Mouse (Mus musculus) lung, postnatal 0 days (tissue): ENCODE measurements around the gene Tsen2. TPM values are rescaled to one million over a fixed set of nuclear protein-coding genes. Genes with fewer than 3 reads are reported as not detected.

Experiments used
- ATAC-seq: fragments of 200-750 bp; cut with Nextera tagmentation; 2 replicates; pipeline ENCODE4 v1.8.0; 2017; ENCODE audit warnings: moderate library complexity
- DNase-seq: peaks from one replicate; pipeline ENCODE4 v3.0.0-alpha.2; 2016; ENCODE audit warnings: low spot score
- H3K27ac ChIP-seq: fragments of 300-500 bp; sonication (generic); 2 replicates; pipeline ENCODE4 v1.5.1; 2014; ENCODE audit warnings: antibody characterized with exemption, mild to moderate bottlenecking, low read length, mixed read lengths
- H3K27me3 ChIP-seq: fragments of 300-500 bp; sonication (generic); replicated peaks from 2 replicates; pipeline ENCODE4 v1.6.1; 2014; ENCODE audit warnings: low read length, mixed read lengths; ENCODE audit not compliant: insufficient read depth
- H3K36me3 ChIP-seq: fragments of 300-500 bp; sonication (generic); 2 replicates; pipeline ENCODE4 v1.6.1; 2014; ENCODE audit warnings: low read length, mixed read lengths; ENCODE audit not compliant: insufficient read depth
- H3K4me1 ChIP-seq: fragments of 300-500 bp; sonication (generic); 2 replicates; pipeline ENCODE4 v1.6.1; 2014; ENCODE audit warnings: antibody characterized with exemption, low read depth, low read length, mixed read lengths; ENCODE audit not compliant: insufficient read depth
- H3K4me2 ChIP-seq: fragments of 300-500 bp; sonication (generic); replicated peaks from 2 replicates; pipeline ENCODE4 v1.6.1; 2014; ENCODE audit warnings: low read depth, mild to moderate bottlenecking, low read length, moderate library complexity, mixed read lengths
- H3K4me3 ChIP-seq: fragments of 300-500 bp; sonication (generic); 2 replicates; pipeline ENCODE4 v1.5.1; 2014; ENCODE audit warnings: low read depth, low read length
- H3K9ac ChIP-seq: fragments of 300-500 bp; sonication (generic); replicated peaks from 2 replicates; pipeline ENCODE4 v1.6.1; 2014; ENCODE audit warnings: low read depth, mild to moderate bottlenecking
- H3K9me3 ChIP-seq: fragments of 300-500 bp; sonication (generic); 2 replicates; pipeline ENCODE4 v1.6.1; 2016; ENCODE audit warnings: low read length, mixed read lengths
- CTCF ChIP-seq: IDR thresholded peaks from 2 replicates; pipeline ENCODE4 v1.5.1; 2016; ENCODE audit warnings: antibody characterized with exemption, mild to moderate bottlenecking
- EP300 ChIP-seq: IDR thresholded peaks from 2 replicates; pipeline ENCODE4 v1.6.1; 2016; ENCODE audit warnings: antibody characterized with exemption, mild to moderate bottlenecking, control low read depth
- WGBS: fragments of 180-500 bp; shearing (Covaris S2); extraction: QIAGEN DNeasy Blood & Tissue Kit; methylation state at CpG from one replicate; pipeline ENCODE4 v1.1.7; 2014; 5-methylcytosine and 5-hydroxymethylcytosine counted together
- polyA plus RNA-seq: library from polyadenylated mRNA; unstranded; fragments of >200 nt; fragmentation: Nextera tagmentation; extraction: Ambion mirVana; gene quantifications from 2 replicates; pipeline ENCODE4 v1.2.1, GENCODE M21; 2015

Gene Tsen2
- 8.7 and 9.6 TPM in 2 replicates for polyA plus RNA-seq

DNA sequence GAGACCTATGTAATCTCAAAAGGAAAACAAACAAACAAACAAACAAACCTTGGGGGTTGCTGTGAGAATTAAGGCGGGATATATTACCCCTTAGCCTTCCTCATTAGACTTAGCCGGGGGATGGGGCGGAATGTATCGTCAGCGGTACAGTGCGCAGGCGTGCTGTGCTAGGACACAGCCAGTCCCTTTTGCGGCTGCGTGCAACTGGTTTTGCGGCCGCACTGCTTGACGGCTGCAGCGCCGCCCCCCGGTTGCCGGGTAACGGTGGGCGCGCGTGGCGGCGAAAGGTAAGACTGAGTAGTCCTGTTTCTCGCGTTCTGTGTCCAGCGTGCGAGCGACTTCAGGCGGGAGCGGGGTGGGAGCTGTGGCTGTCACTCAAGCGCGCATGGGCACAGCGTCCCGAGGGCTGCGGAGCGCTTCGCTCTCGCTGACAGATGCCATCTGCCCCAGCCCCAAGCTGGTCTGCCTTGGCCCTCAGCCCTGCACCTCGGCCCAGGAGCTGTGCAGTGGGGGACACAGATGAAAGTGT is at the start of gene Tsen2:
Gene Tsen2, plus strand, starts transcription at position 223 of the 529 bp plus-strand sequence.
- H3K9me3 ChIP-seq: no peaks in the 10 kb centered on the region
- peak; percentile 95 for ATAC-seq
- DNase-seq: peak; percentile 97
- no peaks in the 10 kb centered on the region for H3K4me1 ChIP-seq
- peak within 1 kb of the TSS; percentile 26; the same call in 1 of the 2 replicates for H3K27ac ChIP-seq
- H3K4me2 ChIP-seq: peak within 1 kb of the TSS; percentile 79
- no peaks in the 10 kb centered on the region for H3K27me3 ChIP-seq
- H3K36me3 ChIP-seq: no peaks in the 10 kb centered on the region
- TF ChIP-seq EP300 (no peak), CTCF (peak; percentile 51)
- peak within 1 kb of the TSS; percentile 57 for H3K4me3 ChIP-seq
- 3% methylated on average over 35 of the region's 38 CpGs for whole genome bisulfite sequencing
- peak within 1 kb of the TSS; percentile 56 for H3K9ac ChIP-seq

DNA sequence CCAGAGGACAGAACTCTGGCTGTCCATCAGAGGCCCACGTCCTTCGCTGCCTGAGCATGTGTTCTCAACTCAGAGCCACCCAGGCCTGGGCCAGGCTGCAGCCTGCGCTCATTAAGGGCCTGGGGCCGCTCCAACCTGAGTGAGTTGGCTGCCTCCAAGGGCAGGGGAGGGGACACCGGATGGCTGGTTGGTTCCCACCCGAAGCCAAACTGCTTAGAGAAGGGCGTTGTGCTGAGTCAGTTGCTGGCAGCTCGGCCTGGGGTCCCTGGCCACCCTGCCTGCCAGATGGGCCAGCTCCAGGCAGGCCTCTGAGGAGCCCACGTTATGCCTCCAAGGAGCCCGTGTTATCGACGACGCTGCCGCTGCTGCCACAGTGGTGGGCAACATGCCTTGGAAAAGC is 44.9 kb upstream of the Tsen2 start:
- H3K9ac ChIP-seq: no peak overlapping the region
- H3K4me3 ChIP-seq: no peak overlapping the region
- H3K9me3 ChIP-seq: no peaks in the 10 kb centered on the region
- TF ChIP-seq CTCF: no peak
- TF ChIP-seq EP300: no peak
- H3K27me3 ChIP-seq: no peaks in the 10 kb centered on the region
- 65% methylated on average over 14 of the region's 14 CpGs for WGBS
- no peaks in the 10 kb centered on the region for H3K4me1 ChIP-seq
- no peak overlapping the region for H3K4me2 ChIP-seq
- ATAC-seq: peak; percentile 43
- DNase-seq: no peak
- no peak overlapping the region for H3K27ac ChIP-seq
- H3K36me3 ChIP-seq: no peaks in the 10 kb centered on the region

DNA sequence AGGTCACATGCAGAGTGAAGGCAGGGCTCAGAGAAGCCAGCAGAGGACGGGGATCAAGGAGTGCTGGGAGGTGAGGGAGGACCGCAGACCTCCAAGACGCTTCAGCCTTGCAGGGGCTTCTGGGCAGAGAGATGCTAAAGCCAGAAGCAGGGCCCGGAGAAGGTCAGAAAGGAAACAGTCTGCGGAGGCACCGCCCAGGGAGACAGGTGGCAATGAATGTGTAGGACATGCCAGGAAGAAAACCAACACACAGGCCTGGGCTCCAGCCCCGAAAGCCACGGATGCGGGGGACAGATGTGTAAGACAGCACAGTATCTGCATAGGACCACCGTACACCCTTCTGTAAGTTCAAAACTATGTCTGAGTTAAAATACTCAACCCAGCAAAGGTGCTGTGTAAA is 44.2 kb upstream of the Tsen2 start:
- H3K4me3 ChIP-seq: no peak overlapping the region
- H3K27ac ChIP-seq: no peak overlapping the region
- no peaks in the 10 kb centered on the region for H3K36me3 ChIP-seq
- ATAC-seq (no peak), DNase-seq (no peak)
- no peak for TF ChIP-seq CTCF
- no peak for TF ChIP-seq EP300
- H3K27me3 ChIP-seq: no peaks in the 10 kb centered on the region
- H3K9me3 ChIP-seq: no peaks in the 10 kb centered on the region
- H3K4me1 ChIP-seq: no peaks in the 10 kb centered on the region
- WGBS: 85% methylated on average over 10 of the region's 10 CpGs
- no peak overlapping the region for H3K9ac ChIP-seq
- H3K4me2 ChIP-seq: no peak overlapping the region

DNA sequence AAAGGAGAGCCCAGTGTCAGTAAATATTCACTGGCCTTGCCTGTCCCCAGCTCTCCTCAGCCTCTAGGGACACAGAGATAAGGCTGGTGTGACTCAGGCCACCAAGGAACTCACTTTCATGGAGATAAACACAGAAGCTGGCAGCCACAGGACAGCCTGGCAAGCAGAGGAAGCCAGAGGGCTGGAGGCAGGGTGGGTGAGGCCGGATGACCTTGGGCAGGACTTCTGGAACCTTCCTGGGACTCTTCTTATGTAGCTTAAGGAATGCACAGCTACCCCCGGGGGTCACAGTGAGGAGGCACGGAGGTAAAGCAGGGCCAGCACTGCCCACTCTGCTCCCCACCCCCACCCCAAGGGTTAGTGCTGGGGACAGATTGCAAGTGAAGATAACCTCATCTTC is 43.3 kb upstream of the Tsen2 start:
- WGBS: 37% methylated on average over 3 of the region's 3 CpGs
- no peaks in the 10 kb centered on the region for H3K36me3 ChIP-seq

DNA sequence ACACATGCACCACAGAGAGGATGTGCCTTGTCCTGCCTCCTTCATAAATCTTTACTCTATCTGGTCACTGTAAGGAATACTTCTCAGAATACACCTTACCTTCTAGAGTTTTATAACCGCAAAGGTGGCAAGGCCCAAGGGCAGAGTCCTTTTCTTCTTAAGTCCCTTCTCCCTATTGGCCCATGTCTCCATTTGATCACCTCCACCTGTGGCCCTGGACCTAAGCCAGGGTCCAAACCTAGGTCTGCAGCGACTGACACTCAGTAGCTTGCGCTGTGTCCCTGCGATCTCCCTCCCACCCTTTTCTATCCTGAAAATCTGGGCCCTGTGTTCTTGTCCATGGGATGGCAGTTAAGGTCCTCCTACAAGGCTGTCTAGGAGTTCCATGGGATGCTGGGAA is 41.4 kb upstream of the Tsen2 start:
- no peak overlapping the region for H3K27ac ChIP-seq

More for the DNA sequence above, 43.3 kb upstream of the Tsen2 start:
- Histone ChIP-seq H3K9me3 (no peaks in the 10 kb centered on the region), H3K4me1 (no peaks in the 10 kb centered on the region), H3K27me3 (no peaks in the 10 kb centered on the region), H3K4me2 (no peak overlapping the region), H3K9ac (no peak overlapping the region), H3K4me3 (no peak overlapping the region), H3K27ac (no peak overlapping the region)
- DNase-seq: no peak
- peak; percentile 15; the same call in 1 of the 2 replicates for ATAC-seq
- TF ChIP-seq EP300 (no peak), CTCF (0 out of 2 replicates have a peak, but pooled peaks have one; percentile 7)

DNA sequence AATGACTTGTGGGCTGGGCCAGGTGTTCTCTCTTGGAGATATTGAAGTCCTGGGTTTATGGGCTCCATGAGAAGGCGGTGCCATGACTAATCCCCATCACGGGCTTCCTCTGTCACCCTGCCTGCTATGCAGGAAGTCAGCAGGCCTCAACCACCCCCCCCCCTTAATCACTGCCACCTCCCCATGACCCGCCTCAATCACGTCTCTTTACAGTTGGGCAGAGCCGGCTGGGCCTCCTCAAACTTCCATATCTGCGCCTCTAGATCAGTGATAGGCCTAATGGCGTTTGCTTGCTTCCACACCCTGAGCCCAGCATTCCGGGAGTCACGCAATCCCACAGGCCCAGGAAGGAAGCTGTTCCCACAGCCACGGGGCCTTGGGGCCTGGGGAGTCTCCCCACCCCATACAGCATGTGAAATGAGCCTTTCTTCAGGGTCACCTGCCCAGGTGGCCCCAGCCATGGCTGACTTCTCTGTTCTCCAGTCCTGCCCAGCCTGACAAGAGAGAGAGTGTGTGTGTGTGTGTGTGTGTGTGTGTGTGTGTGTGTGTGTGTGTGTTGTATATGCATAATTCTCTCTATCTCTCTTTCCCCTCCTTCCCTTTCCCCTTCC is 40.8 kb upstream of the Tsen2 start:
- no peaks in the 10 kb centered on the region for H3K27me3 ChIP-seq
- no peaks in the 10 kb centered on the region for H3K9me3 ChIP-seq
- no peak overlapping the region for H3K27ac ChIP-seq
- no peaks in the 10 kb centered on the region for H3K4me1 ChIP-seq
- no peak overlapping the region for H3K4me3 ChIP-seq
- ATAC-seq (peak; percentile 18; the same call in 1 of the 2 replicates), DNase-seq (no peak)
- no peak overlapping the region for H3K4me2 ChIP-seq
- WGBS: 60% methylated on average over 10 of the region's 10 CpGs
- TF ChIP-seq EP300 (no peak), CTCF (no peak)
- H3K9ac ChIP-seq: no peak overlapping the region
- no peaks in the 10 kb centered on the region for H3K36me3 ChIP-seq

More for the DNA sequence above, 41.4 kb upstream of the Tsen2 start:
- Histone ChIP-seq H3K4me3 (no peak overlapping the region), H3K27me3 (no peaks in the 10 kb centered on the region), H3K4me1 (no peaks in the 10 kb centered on the region), H3K9ac (no peak overlapping the region), H3K36me3 (no peaks in the 10 kb centered on the region), H3K4me2 (no peak overlapping the region), H3K9me3 (no peaks in the 10 kb centered on the region)
- DNase-seq: no peak
- no peak for TF ChIP-seq CTCF
- TF ChIP-seq EP300: no peak
- 94% methylated on average over 4 of the region's 4 CpGs for whole genome bisulfite sequencing
- ATAC-seq: no peak
